Mouse (Mus musculus) layer of hippocampus, adult 18-20 months (tissue): ENCODE measurements around the gene Selplg. TPM values are rescaled to one million over a fixed set of nuclear protein-coding genes. Genes with fewer than 3 reads are reported as not detected.

ENCODE experiments used
- DNase-seq, 2 experiments: peaks; one replicate each; pipeline ENCODE4 v3.0.0; 2022; ENCODE audit warnings: low spot score in 2 of 2
- long read RNA-seq: library from polyadenylated mRNA; stranded (forward); transcript quantifications from one replicate; pipeline ENCODE4 v2.0.0, GENCODE M21; 2021
- total RNA-seq, 2 experiments: library from RNA; stranded (reverse); gene quantifications; 2 replicates each; pipeline ENCODE4 v1.2.3; 2021

Gene Selplg
- 10 to 100 TPM; 34.7 to 38.4 TPM for total RNA-seq
- long read RNA-seq, transcript Selplg-201 (2 exons, 1,855 nt), result major isoform, 50 of 54 reads
- long read RNA-seq, partial matches to known transcripts, result 0 of 54 reads
- long read RNA-seq, other reads (novel, unspliced or antisense), result 4 of 54 reads

GRCm38 (mm10) chr5:113832490-113832901, at the start of gene Selplg:
TSS of gene Selplg (minus strand) at chr5:113832644.
- DNase-seq, result no peak

GRCm38 (mm10) chr5:113881136-113881535, 48.7 kb upstream of the Selplg start:
- no peak for DNase-seq

- no peak for DNase-seq
These were observed 46.6 kb upstream of the Selplg start for GRCm38 (mm10) chr5:113878943-113879617.

GRCm38 (mm10) chr5:113877565-113877964, 45.1 kb upstream of the Selplg start:
- DNase-seq, result no peak

- DNase-seq, result no peak
These were observed 43.7 kb upstream of the Selplg start for GRCm38 (mm10) chr5:113876176-113876575.

- DNase-seq, result no peak
These were observed 43.2 kb upstream of the Selplg start for GRCm38 (mm10) chr5:113875625-113876024.

- DNase-seq, result no peak
These were observed 41.9 kb upstream of the Selplg start for GRCm38 (mm10) chr5:113874063-113875024.

- peak; percentile 33 to 79 for DNase-seq
These were observed 40.8 kb upstream of the Selplg start for GRCm38 (mm10) chr5:113872936-113873912.

GRCm38 (mm10) chr5:113871903-113872548, 39.6 kb upstream of the Selplg start:
- DNase-seq, result peak; percentile 65 to 87

GRCm38 (mm10) chr5:113870393-113871040, 38.1 kb upstream of the Selplg start:
- no peak for DNase-seq

GRCm38 (mm10) chr5:113869132-113869531, 36.7 kb upstream of the Selplg start:
- no peak for DNase-seq

- no peak for DNase-seq
These were observed 32.5 kb upstream of the Selplg start for GRCm38 (mm10) chr5:113864992-113865391.

GRCm38 (mm10) chr5:113863994-113864393, 31.6 kb upstream of the Selplg start:
- no peak for DNase-seq

- DNase-seq, result no peak
These were observed 30.0 kb upstream of the Selplg start for GRCm38 (mm10) chr5:113862418-113862817.

GRCm38 (mm10) chr5:113861294-113861693, 28.9 kb upstream of the Selplg start:
- no peak for DNase-seq

GRCm38 (mm10) chr5:113858971-113859370, 26.5 kb upstream of the Selplg start:
- no peak for DNase-seq

GRCm38 (mm10) chr5:113858550-113858949, 26.1 kb upstream of the Selplg start:
- no peak for DNase-seq

- no peak for DNase-seq
These were observed 25.2 kb upstream of the Selplg start for GRCm38 (mm10) chr5:113857631-113858030.

- no peak for DNase-seq
These were observed 24.2 kb upstream of the Selplg start for GRCm38 (mm10) chr5:113856631-113857030.

- no peak for DNase-seq
These were observed 23.3 kb upstream of the Selplg start for GRCm38 (mm10) chr5:113855696-113856095.
